Mouse (Mus musculus) lung, adult 2 months (tissue): ENCODE results near the gene Dnah8. TPM values are rescaled to one million over a fixed set of nuclear protein-coding genes. Genes with fewer than 3 reads are reported as not detected.

Source experiments
- DNase-seq: peaks from one replicate; pipeline ENCODE4 v3.0.0; 2022
- H3K4me1 ChIP-seq: fragments of 200-500 bp; 2 replicates; pipeline ENCODE4 v1.6.1; 2011; ENCODE audit warnings: low read length; ENCODE audit not compliant: control insufficient read depth, insufficient read depth
- H3K4me3 ChIP-seq: fragments of 200-500 bp; replicated peaks from 2 replicates; pipeline ENCODE3; 2011; ENCODE audit warnings: low read depth, mild to moderate bottlenecking, control low read depth, low read length; ENCODE audit errors: extremely low read depth
- CTCF ChIP-seq: fragments of 200-500 bp; IDR thresholded peaks from 2 replicates; pipeline ENCODE4 v1.5.1; 2011; ENCODE audit warnings: mild to moderate bottlenecking, low read length, control low read depth; ENCODE audit not compliant: insufficient read depth
- POLR2A ChIP-seq: fragments of 200-500 bp; IDR thresholded peaks from 2 replicates; pipeline ENCODE4 v1.6.1; 2011; ENCODE audit warnings: low read depth, mild to moderate bottlenecking, control low read depth, low read length, borderline replicate concordance; ENCODE audit errors: extremely low read depth
- WGBS: fragments of 180-500 bp; shearing (Covaris S2); methylation state at CpG from one replicate; pipeline ENCODE4 v1.1.7; 2018; 5-methylcytosine and 5-hydroxymethylcytosine counted together
- polyA plus RNA-seq: library from polyadenylated mRNA; depleted of rRNA; stranded (reverse); fragments of >200 nt; gene quantifications from 2 replicates; pipeline ENCODE4 v1.2.3, GENCODE M21; 2012

Dnah8 gene
- polyA plus RNA-seq, 1 experiment: 12.0 TPM

DNA sequence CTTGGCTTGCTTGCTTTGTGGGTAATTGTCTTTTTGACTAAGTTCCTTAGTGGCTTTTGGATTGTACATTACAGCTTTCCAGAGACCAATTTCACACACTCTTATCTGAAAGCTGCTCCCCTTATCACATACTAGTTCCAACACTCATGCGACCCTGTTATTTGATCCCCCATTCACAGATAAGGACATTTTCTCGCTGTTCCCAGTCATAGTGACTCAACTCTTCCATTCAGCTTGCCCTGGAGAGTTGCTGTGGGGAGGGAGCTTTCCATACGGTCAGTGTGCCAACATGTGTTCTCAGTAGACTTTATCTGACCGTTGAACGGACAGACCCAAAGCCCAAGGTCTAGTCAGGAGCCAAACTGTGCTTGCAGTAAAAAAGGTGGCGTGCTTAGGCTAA, 197.0 kb downstream of the Dnah8 start:
- no peaks in the 10 kb centered on the region for H3K4me1 ChIP-seq
- 41% methylated on average over 6 of the region's 6 CpGs for WGBS
- TF ChIP-seq CTCF: no peak
- no peak for TF ChIP-seq POLR2A
- DNase-seq: no peak
- H3K4me3 ChIP-seq: no peak overlapping the region

DNA sequence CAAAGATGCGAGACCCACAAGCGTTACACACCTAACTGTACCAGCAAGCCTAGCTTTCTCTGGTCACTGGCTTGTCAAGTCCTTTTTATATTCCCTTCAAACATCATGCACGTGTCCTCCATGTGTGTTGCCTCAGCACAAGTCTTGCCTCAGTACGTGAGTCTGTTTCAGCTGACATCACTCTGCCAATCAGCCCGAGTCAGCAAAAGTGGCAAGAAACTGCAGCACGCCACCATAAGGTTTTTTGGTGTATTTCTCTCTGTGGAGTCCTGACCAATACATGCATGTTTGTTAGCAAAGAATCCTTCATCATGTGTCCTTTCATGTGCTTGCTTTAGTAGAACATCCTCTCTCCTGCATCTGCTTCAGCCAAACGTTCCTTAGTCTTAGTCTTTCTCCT, 200.3 kb downstream of the Dnah8 start:
- TF ChIP-seq CTCF (no peak), POLR2A (no peak)
- Histone ChIP-seq H3K4me3 (no peak overlapping the region), H3K4me1 (no peaks in the 10 kb centered on the region)
- WGBS: 89% methylated on average over 7 of the region's 7 CpGs
- no peak for DNase-seq

DNA sequence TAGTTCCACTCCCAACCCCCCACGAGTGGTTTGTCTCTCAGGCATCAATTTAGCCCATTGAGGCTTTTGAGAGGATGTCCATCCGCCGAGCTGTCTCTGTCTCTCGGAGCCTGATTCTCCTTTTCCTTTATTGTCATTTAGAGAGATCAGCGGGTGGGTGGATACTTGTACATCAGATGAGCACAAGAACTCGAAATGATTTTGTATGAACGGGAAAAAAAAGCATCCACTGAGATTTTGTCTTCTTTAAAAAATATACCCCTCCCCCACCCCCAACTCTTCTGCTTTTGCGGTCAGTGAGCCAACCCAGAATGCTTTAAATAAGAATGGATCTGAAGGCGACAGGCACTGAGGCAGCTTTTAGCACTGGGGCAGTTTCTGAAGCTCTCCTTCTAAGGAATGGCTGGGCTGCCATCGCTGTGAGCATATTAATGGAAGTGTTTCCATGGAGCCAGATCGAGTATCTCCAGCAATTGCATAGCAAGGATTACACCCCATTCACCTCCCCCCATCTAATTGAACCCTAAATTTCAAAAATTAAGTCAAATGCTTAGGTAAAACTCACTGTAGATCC, 201.7 kb downstream of the Dnah8 start:
- no peak for TF ChIP-seq CTCF
- TF ChIP-seq POLR2A: no peak
- no peak for DNase-seq
- WGBS: 76% methylated on average over 11 of the region's 11 CpGs
- Histone ChIP-seq H3K4me1 (no peaks in the 10 kb centered on the region), H3K4me3 (no peak overlapping the region)

DNA sequence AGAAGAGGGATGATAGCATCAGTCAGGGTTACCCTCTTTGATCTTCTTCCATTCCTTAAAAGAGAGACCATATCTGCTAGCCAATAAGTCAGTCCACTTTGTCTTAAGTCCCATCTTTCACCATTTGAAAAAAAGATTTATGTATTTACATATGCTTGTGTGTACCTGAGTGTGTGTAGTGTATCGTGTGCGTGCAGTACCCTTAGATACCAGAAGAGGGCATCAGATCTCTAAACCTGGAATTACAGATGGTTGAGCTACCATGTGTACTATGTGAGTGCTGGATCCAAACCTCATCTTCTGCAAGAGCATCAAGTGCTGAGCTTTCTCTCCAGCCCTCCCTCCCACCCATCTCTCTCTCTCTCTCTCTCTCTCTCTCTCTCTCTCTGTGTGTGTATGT, 207.0 kb downstream of the Dnah8 start:
- no peak overlapping the region for H3K4me3 ChIP-seq
- no peak for DNase-seq
- 100% methylated on average over 2 of the region's 2 CpGs for WGBS
- H3K4me1 ChIP-seq: no peaks in the 10 kb centered on the region
- TF ChIP-seq POLR2A: no peak

DNA sequence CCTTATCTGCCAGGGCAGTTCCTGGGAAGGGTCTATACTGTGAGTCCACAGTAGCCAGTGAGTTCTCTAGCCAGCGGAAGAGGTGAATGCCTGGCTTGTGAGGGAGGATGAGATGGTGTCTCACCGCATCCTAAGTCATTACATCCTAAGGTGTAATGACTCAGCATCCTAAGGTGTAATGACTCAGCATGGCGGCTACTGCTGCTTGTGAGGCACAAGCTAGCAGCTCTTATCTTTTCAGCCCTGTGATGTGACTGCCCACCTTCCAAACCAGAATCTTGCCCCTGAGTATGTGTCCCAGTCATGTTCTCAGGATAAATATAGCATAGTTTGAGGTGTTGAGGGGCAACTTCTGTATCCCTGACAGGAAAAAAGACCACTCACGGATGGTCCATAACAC, 211.3 kb downstream of the Dnah8 start:
- H3K4me3 ChIP-seq: no peak overlapping the region
- WGBS: 88% methylated on average over 4 of the region's 4 CpGs
- TF ChIP-seq POLR2A: no peak
- TF ChIP-seq CTCF: no peak
- H3K4me1 ChIP-seq: no peaks in the 10 kb centered on the region
- no peak for DNase-seq

DNA sequence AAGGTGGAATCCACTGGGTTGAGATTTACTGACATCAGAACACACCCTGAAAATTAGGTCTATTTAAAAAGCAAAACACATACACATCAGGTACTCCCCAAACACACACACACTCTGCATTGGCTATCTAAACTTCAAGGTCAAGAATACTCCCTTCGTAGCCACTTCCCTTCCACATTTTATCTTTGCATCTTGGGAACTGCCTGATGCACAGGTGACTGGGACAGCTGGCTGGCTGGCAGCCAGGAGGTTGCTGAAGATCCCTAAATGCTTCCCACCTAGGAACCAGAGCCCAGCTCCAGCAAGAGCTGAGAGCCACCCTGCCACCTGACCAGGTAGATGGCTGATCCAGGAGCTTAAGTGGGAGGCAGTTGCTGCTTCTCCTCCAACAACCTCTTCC, 212.9 kb downstream of the Dnah8 start:
- TF ChIP-seq POLR2A (no peak), CTCF (no peak)
- WGBS: 77% methylated on average over 1 of the region's 1 CpGs
- no peak for DNase-seq
- no peak overlapping the region for H3K4me3 ChIP-seq
- no peaks in the 10 kb centered on the region for H3K4me1 ChIP-seq

DNA sequence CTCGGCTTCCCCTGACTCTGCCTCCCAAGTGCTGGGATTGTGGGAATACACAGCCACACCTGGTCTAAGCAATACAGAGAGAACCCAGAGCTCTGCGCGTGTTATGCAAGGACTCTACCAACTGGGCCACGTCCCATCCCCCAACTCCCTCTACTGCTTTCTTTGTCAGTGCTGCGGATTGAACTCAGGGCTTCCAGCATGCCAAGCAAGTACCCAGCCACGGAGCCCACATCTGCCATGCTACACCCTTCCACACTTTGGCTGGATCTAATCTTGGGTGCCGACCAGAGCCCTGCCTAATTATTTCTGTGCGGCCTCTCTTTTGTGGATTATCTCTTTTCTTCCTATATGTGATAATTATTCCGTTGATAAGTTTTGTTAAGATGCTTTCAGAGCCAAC, 215.9 kb downstream of the Dnah8 start:
- Histone ChIP-seq H3K4me3 (no peak overlapping the region), H3K4me1 (no peaks in the 10 kb centered on the region)
- no peak for TF ChIP-seq POLR2A
- TF ChIP-seq CTCF: no peak
- no peak for DNase-seq
- 86% methylated on average over 9 of the region's 9 CpGs for WGBS

DNA sequence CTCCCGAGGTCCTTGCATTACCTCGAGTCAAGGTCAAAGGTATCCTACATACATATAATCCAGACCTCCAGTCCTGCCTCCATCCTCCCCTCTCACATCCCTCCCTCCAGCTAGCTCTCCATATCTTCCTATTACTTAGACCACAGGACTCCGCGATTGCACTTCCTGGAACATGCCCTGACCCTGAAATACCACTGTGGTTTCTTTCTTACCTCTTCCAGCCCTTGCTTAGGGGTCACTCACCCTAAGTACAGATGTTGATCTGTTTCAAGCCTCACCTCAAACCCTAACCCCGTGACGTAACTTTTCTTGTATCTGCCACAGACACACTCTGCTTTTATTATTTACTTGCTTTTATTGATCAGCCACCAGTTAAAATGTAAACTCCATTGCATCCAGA, 218.2 kb downstream of the Dnah8 start:
- Histone ChIP-seq H3K4me3 (no peak overlapping the region), H3K4me1 (no peaks in the 10 kb centered on the region)
- TF ChIP-seq CTCF (no peak), POLR2A (no peak)
- WGBS: 71% methylated on average over 6 of the region's 6 CpGs
- DNase-seq: no peak

DNA sequence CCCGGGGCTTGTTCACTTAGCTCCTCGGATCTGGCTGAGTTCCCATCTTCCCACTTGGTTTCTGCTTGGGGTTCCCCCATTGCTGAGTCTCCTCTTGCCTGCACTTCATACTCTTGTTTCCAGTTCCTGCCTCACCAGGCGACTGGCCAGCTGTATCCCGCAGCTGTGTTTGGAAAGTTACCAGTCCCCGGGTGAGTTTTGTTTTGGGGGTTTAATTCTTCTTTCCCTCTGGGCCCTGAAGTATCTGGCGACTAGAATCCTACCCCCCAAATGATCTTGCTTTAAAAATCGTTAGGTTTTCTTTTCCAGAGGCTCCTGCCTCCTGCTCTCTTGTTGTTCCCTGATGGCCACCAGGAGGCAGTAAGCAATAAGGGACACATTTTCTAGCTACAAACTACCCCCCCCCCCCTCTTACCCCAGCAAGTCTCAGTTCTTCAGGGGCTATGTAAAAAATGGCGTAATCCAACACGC, 220.2 kb downstream of the Dnah8 start:
- WGBS: 24% methylated on average over 9 of the region's 9 CpGs
- Histone ChIP-seq H3K4me3 (no peak overlapping the region), H3K4me1 (no peaks in the 10 kb centered on the region)
- TF ChIP-seq CTCF (no peak), POLR2A (no peak)
- DNase-seq: peak; percentile 30

DNA sequence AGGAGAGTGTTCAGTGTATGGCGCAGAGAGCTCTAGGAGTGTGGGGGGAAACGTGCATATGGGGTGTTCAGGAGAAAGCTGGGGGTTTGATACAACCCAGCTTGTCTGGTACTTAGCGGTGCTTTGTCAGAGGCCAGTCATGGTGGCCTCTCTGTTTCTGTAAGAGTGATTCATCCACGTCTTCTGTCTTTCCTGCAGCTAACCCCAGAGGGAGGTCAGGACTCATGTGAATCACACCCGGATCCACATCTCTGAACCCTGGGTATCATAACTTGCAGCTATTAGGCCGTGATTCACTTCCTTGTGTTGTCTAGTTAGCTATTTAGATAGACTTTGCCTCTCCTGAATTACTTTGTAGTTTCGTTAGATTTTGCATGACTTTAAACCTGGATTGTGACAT, 223.3 kb downstream of the Dnah8 start:
- Histone ChIP-seq H3K4me1 (no peaks in the 10 kb centered on the region), H3K4me3 (no peak overlapping the region)
- WGBS: 83% methylated on average over 7 of the region's 7 CpGs
- no peak for TF ChIP-seq POLR2A
- TF ChIP-seq CTCF: no peak
- DNase-seq: no peak

DNA sequence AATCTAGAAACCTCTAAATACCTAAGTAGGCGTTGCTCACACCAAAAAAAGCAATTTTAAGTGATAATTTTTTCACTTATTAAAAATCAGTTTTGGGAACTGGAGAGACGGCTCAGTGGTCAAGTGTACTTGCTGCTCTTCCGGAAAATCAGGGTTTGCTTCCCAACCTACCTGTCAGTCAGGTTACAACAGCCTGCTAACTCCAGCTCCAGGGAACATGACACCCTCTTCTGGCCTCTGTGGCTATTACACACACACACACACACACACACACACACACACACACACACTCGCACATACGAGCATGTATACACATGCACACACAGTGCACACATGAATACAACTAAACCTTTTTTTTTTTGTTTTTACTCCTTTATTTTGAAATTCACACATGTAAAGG, 223.9 kb downstream of the Dnah8 start:
- Histone ChIP-seq H3K4me3 (no peak overlapping the region), H3K4me1 (no peaks in the 10 kb centered on the region)
- DNase-seq: no peak
- WGBS: 93% methylated on average over 5 of the region's 5 CpGs
- no peak for TF ChIP-seq POLR2A
- no peak for TF ChIP-seq CTCF
